Comparison of ENCODE assay signal across 10 mouse cellular contexts in the genomic region with DNA sequence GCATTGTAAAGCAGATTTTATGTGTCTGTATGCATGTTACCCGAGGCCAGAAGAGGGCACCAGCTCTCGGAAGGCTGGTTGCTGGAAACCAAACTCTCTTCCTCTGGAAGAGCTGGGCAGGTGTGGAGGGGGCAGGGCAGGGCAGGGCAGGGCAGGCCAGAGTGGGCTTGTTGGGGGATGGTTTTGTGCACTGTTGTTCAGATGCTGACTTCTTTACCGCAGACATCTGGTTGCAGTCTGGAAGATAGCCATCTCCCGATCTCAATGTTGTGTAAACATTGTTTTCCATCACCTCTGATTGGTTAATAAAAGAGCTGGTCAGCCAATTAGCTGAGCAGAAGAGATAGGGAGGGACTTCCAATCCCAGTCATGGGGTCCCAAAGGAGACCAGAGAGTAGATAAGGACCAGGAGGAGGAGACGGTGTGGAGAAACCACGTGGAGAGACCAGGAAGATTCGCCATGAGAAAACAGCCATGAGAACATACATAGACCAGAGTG. TPM values are rescaled to one million over a fixed set of nuclear protein-coding genes. Genes with fewer than 3 reads are reported as not detected.
DNase-seq lines count a peak whose midpoint lies in the region; ATAC-seq lines count a peak whose summit lies in the region.
"Had no signal": no experiment of that assay in that cellular context is flagged by ENCODE, and none has a peak within 500 bp of the region (broad histone marks: within the 10 kb centered on the region; RNA-seq: fewer than 3 reads in every experiment).

No protein-coding gene starts in this region.

- peaks cover 14% of the 10 kb centered on the region for H3K4me1 ChIP-seq in hindbrain, embryonic 12.5 days
- H3K4me1 ChIP-seq in hindbrain, embryonic 11.5 days (replicated peaks; ENCODE audit: control insufficient read depth, insufficient read depth, low read length) = 0 out of 2 replicates have a peak, but pooled peaks cover 3% of the 10 kb centered on the region
- H3K4me1 ChIP-seq in midbrain, embryonic 14.5 days (ENCODE audit: control insufficient read depth, insufficient read depth, low read length) = 0 out of 2 replicates have a peak, but pooled peaks cover 2% of the 10 kb centered on the region
- peaks cover 14% of the 10 kb centered on the region; the same call in 1 of the 2 replicates for H3K4me1 ChIP-seq in midbrain, embryonic 13.5 days (replicated peaks)
- peaks cover 26% of the 10 kb centered on the region for H3K4me1 ChIP-seq in embryonic facial prominence, embryonic 15.5 days

- no peaks in the 10 kb centered on the region for H3K36me3 ChIP-seq in hindbrain, embryonic 12.5 days
- H3K36me3 ChIP-seq in hindbrain, embryonic 11.5 days (ENCODE audit: control insufficient read depth, insufficient read depth, low read length) = no peaks in the 10 kb centered on the region
- H3K36me3 ChIP-seq in midbrain, embryonic 14.5 days (ENCODE audit: control insufficient read depth, insufficient read depth, low read length) = no peaks in the 10 kb centered on the region
- H3K36me3 ChIP-seq in midbrain, embryonic 13.5 days = no peaks in the 10 kb centered on the region
- no peaks in the 10 kb centered on the region for H3K36me3 ChIP-seq in embryonic facial prominence, embryonic 15.5 days

- peak overlapping the region; percentile 35 for H3K4me2 ChIP-seq in hindbrain, embryonic 12.5 days (replicated peaks)
- no peak overlapping the region for H3K4me2 ChIP-seq in hindbrain, embryonic 11.5 days (replicated peaks; ENCODE audit: low read depth, low read length)
- H3K4me2 ChIP-seq in midbrain, embryonic 14.5 days (ENCODE audit: low read length) = peak overlapping the region; percentile 18; the same call in 1 of the 2 replicates
- H3K4me2 ChIP-seq in midbrain, embryonic 13.5 days (replicated peaks) = no peak overlapping the region
- H3K4me2 ChIP-seq in embryonic facial prominence, embryonic 15.5 days (replicated peaks) = peak overlapping the region; percentile 20

- no peak overlapping the region for H3K27ac ChIP-seq in hindbrain, embryonic 12.5 days
- H3K27ac ChIP-seq in hindbrain, embryonic 11.5 days (ENCODE audit: low read depth, low read length) = no peak overlapping the region
- no peak overlapping the region for H3K27ac ChIP-seq in midbrain, embryonic 14.5 days (replicated peaks; ENCODE audit: low read depth, low read length)
- H3K27ac ChIP-seq in midbrain, embryonic 13.5 days = no peak overlapping the region
- H3K27ac ChIP-seq in embryonic facial prominence, embryonic 15.5 days (replicated peaks) = peak overlapping the region; percentile 44; the same call in 1 of the 2 replicates
- H3K27ac ChIP-seq: left cerebral cortex, adult 2 months had no signal

- peaks cover 40% of the 10 kb centered on the region for H3K27me3 ChIP-seq in hindbrain, embryonic 12.5 days
- H3K27me3 ChIP-seq in hindbrain, embryonic 11.5 days (ENCODE audit: control insufficient read depth, insufficient read depth, low read length) = peaks cover 32% of the 10 kb centered on the region
- peaks cover 33% of the 10 kb centered on the region for H3K27me3 ChIP-seq in midbrain, embryonic 14.5 days (ENCODE audit: control insufficient read depth, insufficient read depth, low read length)
- peaks cover 41% of the 10 kb centered on the region for H3K27me3 ChIP-seq in midbrain, embryonic 13.5 days
- peaks cover 24% of the 10 kb centered on the region for H3K27me3 ChIP-seq in embryonic facial prominence, embryonic 15.5 days

- no peak overlapping the region for H3K4me3 ChIP-seq in hindbrain, embryonic 12.5 days
- H3K4me3 ChIP-seq in hindbrain, embryonic 11.5 days (ENCODE audit: low read depth, low read length) = no peak overlapping the region
- H3K4me3 ChIP-seq in midbrain, embryonic 14.5 days (replicated peaks; ENCODE audit: low read depth, low read length) = no peak overlapping the region
- H3K4me3 ChIP-seq in midbrain, embryonic 13.5 days (replicated peaks) = no peak overlapping the region
- H3K4me3 ChIP-seq in embryonic facial prominence, embryonic 15.5 days (replicated peaks) = no peak overlapping the region
- H3K4me3 ChIP-seq: left cerebral cortex, adult 2 months had no signal

- no peaks in the 10 kb centered on the region for H3K9me3 ChIP-seq in hindbrain, embryonic 12.5 days (replicated peaks)
- no peaks in the 10 kb centered on the region for H3K9me3 ChIP-seq in hindbrain, embryonic 11.5 days (ENCODE audit: control insufficient read depth, low read length)
- no peaks in the 10 kb centered on the region for H3K9me3 ChIP-seq in midbrain, embryonic 14.5 days (ENCODE audit: control insufficient read depth, low read length)
- H3K9me3 ChIP-seq in midbrain, embryonic 13.5 days = no peaks in the 10 kb centered on the region
- H3K9me3 ChIP-seq in embryonic facial prominence, embryonic 15.5 days (replicated peaks) = no peaks in the 10 kb centered on the region

- no peak for DNase-seq in hindbrain, embryonic 11.5 days (ENCODE audit: low spot score)
- no peak for DNase-seq in midbrain, embryonic 14.5 days
- DNase-seq in spleen, postnatal 10 days (ENCODE audit: low spot score in 2 of 2) = no peak
- no peak for DNase-seq in layer of hippocampus, adult 11-12 months (ENCODE audit: low spot score)
- DNase-seq: right cerebral cortex, postnatal 14 days; thymus, adult 18-20 months had no signal

- WGBS in hindbrain, embryonic 12.5 days = 15% methylated on average over 7 of the region's 7 CpGs
- WGBS in hindbrain, embryonic 11.5 days = 13% methylated on average over 7 of the region's 7 CpGs
- 11% methylated on average over 7 of the region's 7 CpGs for WGBS in midbrain, embryonic 14.5 days
- WGBS in midbrain, embryonic 13.5 days = 11% methylated on average over 7 of the region's 7 CpGs
- WGBS in embryonic facial prominence, embryonic 15.5 days = 5% methylated on average over 7 of the region's 7 CpGs

- no peak for ATAC-seq in hindbrain, embryonic 12.5 days (ENCODE audit: low FRiP score)
- ATAC-seq in hindbrain, embryonic 11.5 days (ENCODE audit: low FRiP score) = no peak
- no peak for ATAC-seq in midbrain, embryonic 14.5 days (ENCODE audit: low FRiP score, low TSS enrichment)
- no peak for ATAC-seq in midbrain, embryonic 13.5 days
- no peak for ATAC-seq in embryonic facial prominence, embryonic 15.5 days (ENCODE audit: insufficient number of reproducible peaks, low FRiP score, low TSS enrichment, low read depth)

- no peak overlapping the region for H3K9ac ChIP-seq in hindbrain, embryonic 12.5 days
- no peak overlapping the region for H3K9ac ChIP-seq in hindbrain, embryonic 11.5 days (ENCODE audit: low read depth, low read length)
- H3K9ac ChIP-seq in midbrain, embryonic 14.5 days (replicated peaks; ENCODE audit: low read length) = no peak overlapping the region
- no peak overlapping the region for H3K9ac ChIP-seq in midbrain, embryonic 13.5 days (replicated peaks)
- no peak overlapping the region for H3K9ac ChIP-seq in embryonic facial prominence, embryonic 15.5 days

RNA-seq across cellular contexts. Expression of a gene that starts 1.5 kb away (rescaled TPM):
- polyA plus RNA-seq in hindbrain, embryonic 12.5 days (2016; fragmentation: Nextera tagmentation; extraction: Ambion mirVana) = 10.8 and 14.9 TPM in 2 replicates
- polyA plus RNA-seq in hindbrain, embryonic 11.5 days (2014; fragmentation: Nextera tagmentation; extraction: Ambion mirVana) = 5.6 and 6.1 TPM in 2 replicates
- 37.8 and 41.7 TPM in 2 replicates for polyA plus RNA-seq in midbrain, embryonic 14.5 days (2014; fragmentation: Nextera tagmentation; extraction: Ambion mirVana)
- polyA plus RNA-seq in midbrain, embryonic 13.5 days (2015; fragmentation: Nextera tagmentation; extraction: Ambion mirVana) = 14.1 and 15.2 TPM in 2 replicates
- polyA plus RNA-seq in embryonic facial prominence, embryonic 15.5 days (2015; fragmentation: Nextera tagmentation; extraction: Ambion mirVana) = 42.6 and 44.0 TPM in 2 replicates

RNA-seq across cellular contexts. Expression of a gene that starts 19.2 kb away (rescaled TPM):
- polyA plus RNA-seq in hindbrain, embryonic 12.5 days (2016; fragmentation: Nextera tagmentation; extraction: Ambion mirVana) = 2.3 and 4.3 TPM in 2 replicates
- polyA plus RNA-seq in hindbrain, embryonic 11.5 days (2014; fragmentation: Nextera tagmentation; extraction: Ambion mirVana) = 0.54 and 0.66 TPM in 2 replicates
- polyA plus RNA-seq in midbrain, embryonic 14.5 days (2014; fragmentation: Nextera tagmentation; extraction: Ambion mirVana) = 0.36 and 0.58 TPM in 2 replicates
- polyA plus RNA-seq in midbrain, embryonic 13.5 days (2015; fragmentation: Nextera tagmentation; extraction: Ambion mirVana) = 0.38 and 0.81 TPM in 2 replicates
- 75.8 and 79.0 TPM in 2 replicates for polyA plus RNA-seq in embryonic facial prominence, embryonic 15.5 days (2015; fragmentation: Nextera tagmentation; extraction: Ambion mirVana)

RNA-seq across cellular contexts. Expression of a gene that starts 42.2 kb away (rescaled TPM):
- 0.08 and 0.20 TPM in 2 replicates for polyA plus RNA-seq in hindbrain, embryonic 12.5 days (2016; fragmentation: Nextera tagmentation; extraction: Ambion mirVana)
- 0.10 and 0.15 TPM in 2 replicates for polyA plus RNA-seq in hindbrain, embryonic 11.5 days (2014; fragmentation: Nextera tagmentation; extraction: Ambion mirVana)
- polyA plus RNA-seq in midbrain, embryonic 14.5 days (2014; fragmentation: Nextera tagmentation; extraction: Ambion mirVana) = 0.51 TPM in 1 of 2 replicates, not detected in the other
- polyA plus RNA-seq in midbrain, embryonic 13.5 days (2015; fragmentation: Nextera tagmentation; extraction: Ambion mirVana) = 0.06 and 0.17 TPM in 2 replicates
- 0.68 TPM in 2 replicates for polyA plus RNA-seq in embryonic facial prominence, embryonic 15.5 days (2015; fragmentation: Nextera tagmentation; extraction: Ambion mirVana)

Comparison
In these comparisons a context has a peak if more than half of its experiments do, and no peak if none do; other contexts are left out.
1. H3K4me2 ChIP-seq: peak in hindbrain, embryonic 12.5 days (single experiment), midbrain, embryonic 14.5 days (single experiment) and embryonic facial prominence, embryonic 15.5 days (single experiment); none in hindbrain, embryonic 11.5 days (single experiment) and midbrain, embryonic 13.5 days (single experiment).
2. RNA of a gene that starts 19.2 kb away (polyA plus RNA-seq): 75.8 to 79.0 TPM in embryonic facial prominence, embryonic 15.5 days; 2.3 to 4.3 TPM in hindbrain, embryonic 12.5 days, 0.54 to 0.66 TPM in hindbrain, embryonic 11.5 days, 0.38 to 0.81 TPM in midbrain, embryonic 13.5 days and 0.36 to 0.58 TPM in midbrain, embryonic 14.5 days; every median in the first group is over 10 times any median in the second.